Mouse (Mus musculus) urinary bladder, postnatal 36 days (tissue): ENCODE results near the gene Olfr1312.
"Not testable (repeated sequence)": the region's sequence is repeated elsewhere in the genome, so short reads cannot be mapped to it uniquely, and the experiment has no call there.

Source experiments
- DNase-seq, 2 experiments: peaks; one replicate each; pipeline ENCODE4 v3.0.0; 2022; ENCODE audit warnings: low spot score in 2 of 2, mixed read lengths in 1 of 2

The Olfr1312 gene

DNA sequence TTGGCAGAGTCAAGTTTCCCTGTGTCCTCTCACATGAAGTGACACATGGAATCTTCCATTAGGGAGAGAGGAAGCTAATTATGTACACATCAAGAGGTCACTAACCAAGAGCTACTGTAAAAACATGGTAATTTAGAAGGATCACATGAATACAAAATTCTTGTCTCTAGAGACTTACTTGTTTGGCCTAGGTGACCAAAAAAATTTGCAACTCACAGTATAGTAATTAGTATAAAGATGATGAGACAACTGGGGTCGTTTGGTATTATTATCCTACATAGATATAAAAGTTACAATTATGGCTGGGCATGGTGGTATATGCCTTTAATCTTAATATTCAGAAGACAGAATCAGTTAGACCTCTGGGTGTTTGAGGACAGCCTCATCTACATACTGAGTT lies at the start of gene Olfr1312:
Olfr1312 (minus strand) TSS at position 101 of the 400 bp plus-strand sequence.
- DNase-seq: no peak

DNA sequence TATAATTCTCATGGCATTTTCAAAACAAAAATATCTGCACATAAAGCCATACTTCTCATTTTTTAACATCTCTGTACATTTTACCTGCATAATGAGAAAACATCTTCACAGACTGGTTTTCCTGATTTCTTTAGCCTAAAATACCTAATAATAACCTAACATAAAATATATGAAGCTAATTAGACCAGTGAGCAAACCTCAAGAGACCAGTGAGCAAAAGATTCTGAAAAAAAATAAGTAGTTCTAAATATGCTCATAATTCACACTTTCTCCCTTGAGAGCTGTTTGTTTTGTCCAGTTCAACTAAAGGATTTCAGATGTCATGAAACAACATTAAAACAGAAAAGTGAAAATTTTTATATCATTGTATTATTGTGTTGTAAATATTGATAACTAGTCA lies 46.6 kb upstream of the Olfr1312 start, which contains the start of gene Olfr1314:
Olfr1314 (minus strand) TSS at position 101 of the 400 bp plus-strand sequence.
- no peak for DNase-seq

GRCm38 (mm10) chr2:112077743-112078142 lies 27.7 kb upstream of the Olfr1312 start, which contains the start of gene Olfr1313:
Olfr1313 (minus strand) TSS chr2:112077843.
- no peak for DNase-seq

- DNase-seq: not testable (repeated sequence)
Measured at GRCm38 (mm10) chr2:112026971-112027370, 23.1 kb downstream of the Olfr1312 start.

DNA sequence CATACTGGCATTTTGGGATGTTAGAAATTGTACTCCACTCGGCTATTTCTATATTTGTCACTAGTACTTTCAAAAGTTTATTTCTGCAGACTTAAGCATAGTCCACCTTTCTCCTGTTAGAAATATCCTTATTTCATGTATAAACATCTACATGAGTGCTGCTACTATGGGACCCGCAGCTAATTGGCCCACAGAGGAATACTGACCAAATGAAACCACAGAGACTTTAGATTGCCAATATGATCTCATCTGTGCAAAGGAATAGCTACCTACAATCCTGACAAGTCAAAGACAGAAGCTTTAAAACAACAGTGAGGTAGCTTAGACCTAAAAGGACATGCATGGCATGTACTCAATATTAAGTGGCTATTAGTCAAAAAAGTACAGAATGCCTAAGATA lies 25.7 kb downstream of the Olfr1312 start, which contains the start of gene Olfr1311:
Olfr1311 (minus strand) TSS at position 101 of the 400 bp plus-strand sequence.
- DNase-seq: no peak

- no peak for DNase-seq
Measured at GRCm38 (mm10) chr2:112014900-112015299, 35.1 kb downstream of the Olfr1312 start.

DNA sequence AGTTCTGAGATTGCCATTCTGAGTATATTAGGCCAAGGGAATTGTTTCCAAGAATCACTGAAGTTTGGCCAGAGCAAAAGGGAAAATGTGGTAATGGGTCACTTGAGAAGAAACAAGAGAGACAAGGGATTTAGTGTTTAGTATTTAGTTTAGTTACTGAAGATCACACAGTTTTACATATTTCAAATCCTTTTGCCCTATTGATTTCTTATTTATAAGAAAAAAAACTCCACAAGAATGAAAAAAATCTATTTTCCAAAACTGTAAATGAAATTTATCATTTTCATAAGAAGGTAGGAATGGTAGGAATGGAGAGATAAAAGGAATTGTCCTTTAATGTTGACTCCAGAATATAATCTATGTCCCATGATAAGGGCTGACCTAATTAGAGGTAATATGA lies 37.4 kb downstream of the Olfr1312 start, which contains the start of gene Olfr1310:
Olfr1310 (minus strand) TSS at position 101 of the 400 bp plus-strand sequence.
- DNase-seq: no peak

- no peak for DNase-seq
Measured at GRCm38 (mm10) chr2:111990181-111990580, 59.9 kb downstream of the Olfr1312 start, which contains the start of gene Olfr1309. Olfr1309 (minus strand) TSS chr2:111990281.
